Mouse (Mus musculus) bone marrow, adult 2 months (tissue): Measurements from ENCODE around the gene Hspbap1. TPM values are rescaled to one million over a fixed set of nuclear protein-coding genes. Genes with fewer than 3 reads are reported as not detected.

Experiments used
- H3K27ac ChIP-seq: fragments of 200-500 bp; 2 replicates; pipeline ENCODE4 v1.5.1; 2012; ENCODE audit warnings: low read depth, mild to moderate bottlenecking, control low read depth, inconsistent platforms, low read length; ENCODE audit not compliant: control insufficient read depth, poor library complexity, insufficient read depth
- H3K4me1 ChIP-seq: fragments of 200-500 bp; 2 replicates; pipeline ENCODE4 v1.6.1; 2011; ENCODE audit warnings: low read length; ENCODE audit not compliant: control insufficient read depth, insufficient read depth
- H3K4me3 ChIP-seq: fragments of 200-500 bp; replicated peaks from 2 replicates; pipeline ENCODE3; 2011; ENCODE audit warnings: mild to moderate bottlenecking, low read depth, low read length, control low read depth; ENCODE audit not compliant: control insufficient read depth
- CTCF ChIP-seq: fragments of 200-500 bp; IDR thresholded peaks from 2 replicates; pipeline ENCODE4 v1.5.1; 2011; ENCODE audit warnings: low read length, control low read depth; ENCODE audit not compliant: control insufficient read depth, insufficient read depth
- POLR2A ChIP-seq: fragments of 200-500 bp; IDR thresholded peaks from 2 replicates; pipeline ENCODE4 v1.6.1; 2011; ENCODE audit warnings: low read depth, mild to moderate bottlenecking, control low read depth, low read length, borderline replicate concordance; ENCODE audit not compliant: control insufficient read depth
- WGBS: fragments of 180-500 bp; shearing (Covaris S2); methylation state at CpG from one replicate; pipeline ENCODE4 v1.1.7; 2018; 5-methylcytosine and 5-hydroxymethylcytosine counted together
- polyA plus RNA-seq: library from polyadenylated mRNA; stranded (reverse); fragments of >200 nt; gene quantifications from 2 replicates; pipeline ENCODE4 v1.2.4, GENCODE M21; 2011; ENCODE audit warnings: low replicate concordance; ENCODE audit not compliant: missing spikeins, insufficient read depth, insufficient read length

The Hspbap1 gene
- polyA plus RNA-seq, 1 experiment: 20.2 TPM

GRCm38 (mm10) chr16:35753926-35754325 is 16.2 kb upstream of the Hspbap1 start:
- WGBS: 62% methylated on average over 5 of the region's 5 CpGs
- no peak overlapping the region for H3K4me3 ChIP-seq
- H3K27ac ChIP-seq: no peak overlapping the region
- H3K4me1 ChIP-seq: peaks cover 1% of the 10 kb centered on the region; the same call in 1 of the 2 replicates
- no peak for TF ChIP-seq CTCF
- TF ChIP-seq POLR2A: no peak

- 25% methylated on average over 6 of the region's 6 CpGs for WGBS
- TF ChIP-seq CTCF: no peak
- no peak for TF ChIP-seq POLR2A
- Histone ChIP-seq H3K4me3 (no peak overlapping the region), H3K27ac (peak overlapping the region; percentile 20; the same call in 1 of the 2 replicates), H3K4me1 (peaks cover 1% of the 10 kb centered on the region; the same call in 1 of the 2 replicates)
Observed at GRCm38 (mm10) chr16:35755502-35756334, 14.5 kb upstream of the Hspbap1 start.

DNA sequence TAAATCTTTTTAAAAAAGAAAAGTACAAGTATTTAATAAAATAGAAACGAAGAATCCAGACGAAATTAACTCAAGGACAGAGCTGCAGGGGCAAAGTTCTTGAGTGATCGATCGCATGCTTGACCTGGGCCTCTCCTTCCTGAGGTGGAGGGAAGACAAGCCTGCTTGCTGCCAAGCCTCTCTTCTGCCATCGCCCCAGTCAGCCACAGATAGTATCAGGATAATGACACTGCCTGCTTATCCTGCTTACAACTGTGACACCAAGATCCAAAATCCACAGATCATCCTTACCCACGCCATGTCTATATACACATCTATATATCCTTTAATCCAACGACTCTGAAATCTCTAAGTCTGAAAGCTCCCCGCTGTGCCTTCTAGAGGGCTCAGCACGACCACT is 13.5 kb upstream of the Hspbap1 start:
- Histone ChIP-seq H3K4me3 (no peak overlapping the region), H3K4me1 (peaks cover 1% of the 10 kb centered on the region; the same call in 1 of the 2 replicates), H3K27ac (no peak overlapping the region)
- WGBS: 65% methylated on average over 9 of the region's 9 CpGs
- TF ChIP-seq POLR2A: no peak
- TF ChIP-seq CTCF: no peak

DNA sequence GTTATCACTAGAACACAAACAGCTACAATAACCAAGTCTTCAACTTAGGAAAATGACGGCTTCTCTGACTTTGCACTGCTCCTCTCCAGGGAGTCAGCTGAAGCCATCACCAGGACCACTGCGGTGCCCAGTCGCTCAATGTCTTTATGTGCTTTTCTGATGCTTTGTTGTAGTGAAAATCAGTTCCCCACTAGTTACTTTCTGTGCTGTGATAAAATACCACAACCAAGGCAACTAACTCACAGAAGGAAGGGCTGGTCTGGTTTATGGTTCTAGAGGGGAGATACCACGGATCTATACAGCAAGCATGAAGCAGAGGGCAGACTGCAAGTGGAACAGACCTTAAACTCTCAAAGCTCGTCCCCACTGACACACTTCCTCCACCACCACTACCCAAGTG is 10.8 kb upstream of the Hspbap1 start:
- Histone ChIP-seq H3K4me3 (no peak overlapping the region), H3K4me1 (peaks cover 1% of the 10 kb centered on the region; the same call in 1 of the 2 replicates), H3K27ac (no peak overlapping the region)
- 63% methylated on average over 5 of the region's 5 CpGs for WGBS
- no peak for TF ChIP-seq POLR2A
- no peak for TF ChIP-seq CTCF

- WGBS: 21% methylated on average over 11 of the region's 11 CpGs
- peak overlapping the region; percentile 14 for H3K4me3 ChIP-seq
- TF ChIP-seq CTCF (no peak), POLR2A (no peak)
- H3K4me1 ChIP-seq: peaks cover 5% of the 10 kb centered on the region
- H3K27ac ChIP-seq: peak overlapping the region; percentile 75
Observed at GRCm38 (mm10) chr16:35763590-35764296, 6.4 kb upstream of the Hspbap1 start.

DNA sequence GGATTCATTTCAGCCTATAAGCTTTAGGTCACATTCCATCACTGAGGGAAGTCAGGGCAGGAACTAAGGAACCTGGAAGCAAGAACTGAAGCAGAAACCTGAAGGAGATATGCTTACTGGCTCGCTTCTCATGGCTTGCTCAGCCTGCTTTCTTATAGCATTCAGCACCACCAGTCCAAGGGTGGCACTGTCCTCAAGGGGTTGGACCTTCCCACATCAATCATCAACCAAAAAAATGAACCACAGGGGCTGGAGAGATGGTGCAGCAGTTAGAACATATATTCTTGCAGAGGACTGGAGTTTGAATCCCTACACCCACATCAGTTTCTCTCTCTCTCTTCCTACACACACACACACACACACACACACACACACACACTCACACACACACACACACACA is 5.2 kb upstream of the Hspbap1 start:
- H3K4me1 ChIP-seq: peaks cover 5% of the 10 kb centered on the region
- peak overlapping the region; percentile 21; the same call in 1 of the 2 replicates for H3K27ac ChIP-seq
- WGBS: 3% methylated on average over 1 of the region's 1 CpGs
- TF ChIP-seq POLR2A: no peak
- no peak for TF ChIP-seq CTCF
- no peak overlapping the region for H3K4me3 ChIP-seq

- no peak for TF ChIP-seq CTCF
- no peak for TF ChIP-seq POLR2A
- H3K4me3 ChIP-seq: no peak overlapping the region
- H3K27ac ChIP-seq: no peak overlapping the region
- H3K4me1 ChIP-seq: peaks cover 5% of the 10 kb centered on the region
- 7% methylated on average over 2 of the region's 2 CpGs for WGBS
Observed at GRCm38 (mm10) chr16:35765449-35765848, 4.7 kb upstream of the Hspbap1 start.

DNA sequence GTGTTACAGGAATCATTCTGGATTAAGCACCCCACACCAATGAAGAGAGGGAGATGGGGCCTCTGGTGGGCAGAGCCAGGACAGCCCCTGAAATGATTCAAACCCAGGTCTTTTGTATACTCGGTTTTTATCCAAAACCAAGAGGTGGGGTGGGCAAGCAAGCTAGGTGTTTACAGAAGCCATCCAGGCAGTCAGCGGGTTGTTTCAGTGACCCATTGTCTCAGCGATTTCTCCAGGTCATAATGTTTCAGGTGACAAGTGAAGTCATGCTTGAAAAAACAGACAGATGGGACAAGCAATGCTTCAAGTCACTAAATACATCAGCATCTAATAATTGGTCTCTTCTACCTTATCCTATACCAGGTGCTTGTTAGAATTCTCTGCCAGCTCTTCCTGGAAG is 3.8 kb upstream of the Hspbap1 start:
- TF ChIP-seq CTCF (no peak), POLR2A (no peak)
- peaks cover 5% of the 10 kb centered on the region for H3K4me1 ChIP-seq
- H3K4me3 ChIP-seq: no peak overlapping the region
- no peak overlapping the region for H3K27ac ChIP-seq
- WGBS: 72% methylated on average over 3 of the region's 3 CpGs

GRCm38 (mm10) chr16:35768469-35768784 is 1.7 kb upstream of the Hspbap1 start:
- Histone ChIP-seq H3K4me3 (peak overlapping the region; percentile 64), H3K4me1 (peaks cover 5% of the 10 kb centered on the region), H3K27ac (peak overlapping the region; percentile 86)
- 25% methylated on average over 6 of the region's 6 CpGs for WGBS
- TF ChIP-seq CTCF (no peak), POLR2A (no peak)
